Mouse (Mus musculus) adrenal gland, postnatal 14 days (tissue): Measurements from ENCODE around the gene Ddi2. TPM values are rescaled to one million over a fixed set of nuclear protein-coding genes. Genes with fewer than 3 reads are reported as not detected.

Experiments used
- total RNA-seq: library from RNA; stranded (reverse); gene quantifications from 2 replicates; pipeline ENCODE4 v1.2.3, GENCODE M21; 2021

Gene Ddi2
- total RNA-seq, 1 experiment from 2014 or later: 65.2 TPM

Other genes starting within 250 kb of the Ddi2 start
- gene Spen, start 184.8 kb downstream of the Ddi2 start, total RNA-seq: 50.2 and 60.0 TPM in 2 replicates
- gene Fblim1, start 117.3 kb downstream of the Ddi2 start, total RNA-seq: 11.0 and 13.2 TPM in 2 replicates
- 9.7 and 9.9 TPM in 2 replicates for gene Tmem82, start 104.8 kb downstream of the Ddi2 start, total RNA-seq
- 31.9 and 32.5 TPM in 2 replicates for gene Slc25a34, start 99.6 kb downstream of the Ddi2 start, total RNA-seq
- 37.3 and 48.5 TPM in 2 replicates for gene Plekhm2, start 58.5 kb downstream of the Ddi2 start, total RNA-seq
- 1.5 and 3.3 TPM in 2 replicates for gene Rsc1a1, start 37.8 kb downstream of the Ddi2 start, total RNA-seq
- gene Agmat, start 23.3 kb upstream of the Ddi2 start, total RNA-seq: 13.4 and 32.2 TPM in 2 replicates
- gene Dnajc16, start 67.5 kb upstream of the Ddi2 start, total RNA-seq: 16.6 and 20.7 TPM in 2 replicates
- 15.3 and 17.1 TPM in 2 replicates for gene Casp9, start 70.2 kb upstream of the Ddi2 start, total RNA-seq
- gene Cela2a, start 102.7 kb upstream of the Ddi2 start, total RNA-seq: 0.56 TPM in 1 of 2 replicates, not detected in the other
- gene Ctrc, start 122.9 kb upstream of the Ddi2 start, total RNA-seq: not detected in 2 replicates
- gene Efhd2, start 151.5 kb upstream of the Ddi2 start, total RNA-seq: 21.4 and 28.2 TPM in 2 replicates